Mouse (Mus musculus) c-Kit-positive CD71-positive TER-119-positive erythroid progenitor cells, embryonic 14.5 days (primary cell): ENCODE results near the gene Gm20830.
"Not testable (repeated sequence)": the region's sequence is repeated elsewhere in the genome, so short reads cannot be mapped to it uniquely, and the experiment has no call there.

Source experiments
- DNase-seq: peaks from one replicate; pipeline ENCODE4 v3.0.0-alpha.2; 2013; ENCODE audit warnings: low spot score

Gm20830 gene

DNA sequence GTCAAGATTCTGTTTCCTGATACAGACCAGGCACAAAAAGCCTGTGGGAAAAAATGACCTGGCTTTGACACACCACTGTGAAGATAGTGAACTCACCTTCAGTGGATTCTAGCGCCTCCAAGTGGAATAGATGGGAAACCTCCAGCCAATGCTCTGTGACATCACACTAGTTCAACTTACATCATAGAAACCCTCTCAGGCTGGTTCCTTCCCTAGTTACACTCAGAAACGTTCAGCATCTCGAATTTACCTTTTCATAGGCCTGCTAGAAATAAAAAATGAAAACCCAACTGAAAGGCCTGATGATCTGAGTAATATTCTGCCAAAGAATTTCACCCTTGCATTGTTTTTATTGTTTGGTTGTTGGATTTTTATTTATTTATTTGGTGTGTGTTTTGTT is at the start of gene Gm20830:
TSS of gene Gm20830 (minus strand) at position 101 of the 400 bp plus-strand sequence.
- DNase-seq: not testable (repeated sequence)
